In the genomic region with DNA sequence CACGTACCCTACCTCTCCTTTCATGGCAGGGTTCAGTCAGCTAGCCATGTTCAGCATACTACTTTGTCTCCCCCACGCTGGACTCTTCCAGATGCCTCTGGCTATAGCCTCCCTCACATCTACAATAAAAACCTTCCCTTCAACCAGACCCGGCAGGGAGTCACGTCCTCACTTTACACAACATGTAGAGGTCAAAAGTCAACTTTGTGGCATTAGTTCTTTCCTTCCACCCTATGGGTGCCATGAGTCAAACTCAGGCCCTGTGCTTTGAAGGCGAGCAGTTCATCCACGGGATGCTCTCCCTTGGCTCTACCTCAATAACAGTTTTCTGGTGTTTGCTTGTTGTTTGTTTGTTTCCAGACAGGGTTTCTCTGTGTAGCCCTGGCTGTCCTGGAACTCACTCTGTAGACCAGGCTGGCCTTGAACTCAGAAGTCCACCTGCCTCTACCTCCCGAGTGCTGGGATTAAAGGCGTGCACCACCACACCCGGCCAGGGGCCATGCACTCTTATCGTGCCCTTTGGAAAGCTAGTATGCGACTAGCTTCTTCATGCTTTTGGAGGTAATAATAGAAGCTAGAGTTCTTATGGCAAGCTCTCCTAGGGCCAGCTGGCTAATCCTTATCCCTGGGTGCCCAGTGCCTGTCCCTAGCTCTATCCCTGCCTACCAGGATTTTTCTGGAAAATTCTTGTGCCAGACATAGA, we compare ENCODE assay signal across 22 mouse cellular contexts. TPM values are rescaled to one million over a fixed set of nuclear protein-coding genes. Genes with fewer than 3 reads are reported as not detected.
DNase-seq lines count a peak whose midpoint lies in the region; ATAC-seq and TF ChIP-seq lines count a peak whose summit lies in the region.
"Had no signal": no experiment of that assay in that cellular context is flagged by ENCODE, and none has a peak within 500 bp of the region (broad histone marks: within the 10 kb centered on the region; RNA-seq: fewer than 3 reads in every experiment).

No protein-coding gene starts in this region.

- H3K4me3 ChIP-seq in gastrocnemius, adult 2 months = no peak overlapping the region
- no peak overlapping the region for H3K4me3 ChIP-seq in spleen, adult 2 months (ENCODE audit: extremely low read depth, insufficient read depth, insufficient read length)
- no peak overlapping the region for H3K4me3 ChIP-seq in liver, embryonic 12.5 days
- 0 out of 2 replicates have a peak overlapping the region, but pooled peaks have one; percentile 13 for H3K4me3 ChIP-seq in liver, embryonic 16.5 days (ENCODE audit: low read depth, low read length)
- H3K4me3 ChIP-seq: embryonic facial prominence, embryonic 15.5 days; forebrain, embryonic 12.5 days; heart, embryonic 12.5 days; hindbrain, embryonic 10.5 days; intestine, embryonic 15.5 days had no signal

- H3K36me3 ChIP-seq in spleen, adult 2 months (ENCODE audit: control insufficient read depth, insufficient read depth, low read length) = no peaks in the 10 kb centered on the region
- no peaks in the 10 kb centered on the region for H3K36me3 ChIP-seq in liver, embryonic 12.5 days
- no peaks in the 10 kb centered on the region for H3K36me3 ChIP-seq in liver, embryonic 16.5 days (ENCODE audit: control insufficient read depth, insufficient read depth)
- H3K36me3 ChIP-seq: embryonic facial prominence, embryonic 15.5 days; forebrain, embryonic 12.5 days; heart, embryonic 12.5 days; hindbrain, embryonic 10.5 days; intestine, embryonic 15.5 days had no signal

- intact Hi-C loops in gastrocnemius, adult 2 months (cut with DNase I) = no loop called here

- no peak for ATAC-seq in liver, embryonic 12.5 days
- no peak; the same call in 1 of the 2 replicates for ATAC-seq in liver, embryonic 16.5 days (ENCODE audit: low read depth)
- ATAC-seq in CD4-positive, CD25-positive, alpha-beta regulatory T cell, adult 4 months = no peak
- ATAC-seq: forebrain, embryonic 16.5 days; intestine, embryonic 15.5 days had no signal

- TF ChIP-seq CTCF in gastrocnemius, adult 2 months (IDR thresholded peaks at IDR 0.05) = no peak
- TF ChIP-seq CTCF in spleen, adult 2 months (IDR thresholded peaks at IDR 0.05; ENCODE audit: extremely low read depth, insufficient read depth, insufficient read length, insufficient replicate concordance) = no peak

- H3K9ac ChIP-seq in liver, embryonic 12.5 days = peak overlapping the region; percentile 70
- peak overlapping the region; percentile 66 for H3K9ac ChIP-seq in liver, embryonic 16.5 days (ENCODE audit: low read depth, low read length)
- H3K9ac ChIP-seq: embryonic facial prominence, embryonic 15.5 days; forebrain, embryonic 12.5 days; heart, embryonic 12.5 days; hindbrain, embryonic 14.5 days; intestine, embryonic 15.5 days had no signal

- H3K9me3 ChIP-seq in liver, embryonic 12.5 days (replicated peaks) = no peaks in the 10 kb centered on the region
- H3K9me3 ChIP-seq in liver, embryonic 16.5 days (replicated peaks; ENCODE audit: control insufficient read depth, low read length) = no peaks in the 10 kb centered on the region
- H3K9me3 ChIP-seq: embryonic facial prominence, embryonic 15.5 days; forebrain, embryonic 12.5 days; heart, embryonic 12.5 days; hindbrain, embryonic 10.5 days; intestine, embryonic 15.5 days had no signal

- H3K27me3 ChIP-seq in spleen, adult 2 months (ENCODE audit: control insufficient read depth, insufficient read depth, low read length) = no peaks in the 10 kb centered on the region
- no peaks in the 10 kb centered on the region for H3K27me3 ChIP-seq in liver, embryonic 12.5 days (replicated peaks)
- H3K27me3 ChIP-seq in liver, embryonic 16.5 days (ENCODE audit: control insufficient read depth, insufficient read depth, low read depth, low read length) = no peaks in the 10 kb centered on the region
- H3K27me3 ChIP-seq: CH12.LX; embryonic facial prominence, embryonic 15.5 days; forebrain, embryonic 12.5 days; heart, embryonic 12.5 days; intestine, embryonic 15.5 days had no signal

- peak overlapping the region; percentile 86 for H3K27ac ChIP-seq in gastrocnemius, adult 2 months
- peak overlapping the region; percentile 13; the same call in 1 of the 2 replicates for H3K27ac ChIP-seq in spleen, adult 2 months (ENCODE audit: insufficient read depth, low read length)
- H3K27ac ChIP-seq in liver, embryonic 12.5 days = peak overlapping the region; percentile 95
- H3K27ac ChIP-seq in liver, embryonic 16.5 days (ENCODE audit: low read length) = peak overlapping the region; percentile 97
- H3K27ac ChIP-seq: embryonic facial prominence, embryonic 15.5 days; forebrain, embryonic 12.5 days; hindbrain, embryonic 10.5 days; hindbrain, embryonic 14.5 days; intestine, embryonic 15.5 days had no signal

- no peak for TF ChIP-seq POLR2A in spleen, adult 2 months (IDR thresholded peaks at IDR 0.05; ENCODE audit: low read depth, low read length)

- no peak for DNase-seq in gastrocnemius, adult 2 months
- DNase-seq in gastrocnemius, adult 8-10 months (ENCODE audit: low spot score in 2 of 2) = no peak
- DNase-seq in spleen, adult 2 months (ENCODE audit: low read depth in 1 of 2, low spot score in 2 of 2) = no peak
- no peak for DNase-seq in spleen, postnatal 4 days (ENCODE audit: low spot score in 2 of 2)
- DNase-seq in MN1 (ENCODE audit: low spot score) = no peak
- DNase-seq: adrenal gland, adult 8-10 months; cerebellum, adult 8-10 months; cerebellum, postnatal 14 days; embryo, embryonic 11 days; gastrocnemius, postnatal 25 days had no signal

- peak overlapping the region; percentile 63 for H3K4me2 ChIP-seq in liver, embryonic 12.5 days
- H3K4me2 ChIP-seq in liver, embryonic 16.5 days (ENCODE audit: low read depth, low read length) = peak overlapping the region; percentile 44
- H3K4me2 ChIP-seq: embryonic facial prominence, embryonic 15.5 days; forebrain, embryonic 12.5 days; heart, embryonic 12.5 days; hindbrain, embryonic 14.5 days; intestine, embryonic 15.5 days had no signal

- peaks cover 6% of the 10 kb centered on the region; the same call in 1 of the 2 replicates for H3K4me1 ChIP-seq in spleen, adult 2 months (ENCODE audit: control insufficient read depth, insufficient read depth, insufficient read length)
- peaks cover 95% of the 10 kb centered on the region for H3K4me1 ChIP-seq in liver, embryonic 12.5 days
- H3K4me1 ChIP-seq in liver, embryonic 16.5 days (ENCODE audit: control insufficient read depth, low read depth, low read length) = peaks cover 75% of the 10 kb centered on the region

- 92% methylated on average over 11 of the region's 11 CpGs for WGBS in spleen, adult 2 months
- 64% methylated on average over 11 of the region's 11 CpGs for WGBS in liver, embryonic 12.5 days (ENCODE audit: insufficient replicate concordance)
- WGBS in liver, embryonic 16.5 days (ENCODE audit: insufficient replicate concordance) = 63% methylated on average over 11 of the region's 11 CpGs

RNA-seq across cellular contexts. Expression of gene Plpp1, which starts 51.6 kb away (rescaled TPM):
- total RNA-seq in gastrocnemius, adult 2 months (2021) = 10 to 100 TPM; 35.6 to 49.4 TPM
- total RNA-seq in gastrocnemius, adult 8-10 months (2022) = 10 to 100 TPM; 33.7 to 45.4 (median 40.9) TPM
- 61.6 and 71.8 TPM in 2 replicates for polyA plus RNA-seq in spleen, adult 2 months (2012; rRNA removed)
- polyA plus RNA-seq in liver, embryonic 12.5 days (2016; fragmentation: Nextera tagmentation; extraction: Ambion mirVana) = 28.6 and 30.8 TPM in 2 replicates
- polyA plus RNA-seq in liver, embryonic 16.5 days (2015; fragmentation: Nextera tagmentation; extraction: Ambion mirVana) = 42.6 and 44.4 TPM in 2 replicates
- polyA plus RNA-seq in CD4-positive, CD25-positive, alpha-beta regulatory T cell, adult 4 months (2017; shearing (Covaris generic)) = 1 to 10 TPM; 3.7 to 4.2 TPM
- total RNA-seq: granulocyte monocyte progenitor cell, adult 5-6 weeks had no signal

Comparison
In these comparisons a context has a peak if more than half of its experiments do, and no peak if none do; other contexts are left out.
1. H3K27ac ChIP-seq: peak in every context shown above with its lines; median percentile 97 in liver, embryonic 16.5 days; 95 in liver, embryonic 12.5 days; 86 in gastrocnemius, adult 2 months; 13 in spleen, adult 2 months.